7 mouse cellular contexts compared by ENCODE assay signal in the genomic region with DNA sequence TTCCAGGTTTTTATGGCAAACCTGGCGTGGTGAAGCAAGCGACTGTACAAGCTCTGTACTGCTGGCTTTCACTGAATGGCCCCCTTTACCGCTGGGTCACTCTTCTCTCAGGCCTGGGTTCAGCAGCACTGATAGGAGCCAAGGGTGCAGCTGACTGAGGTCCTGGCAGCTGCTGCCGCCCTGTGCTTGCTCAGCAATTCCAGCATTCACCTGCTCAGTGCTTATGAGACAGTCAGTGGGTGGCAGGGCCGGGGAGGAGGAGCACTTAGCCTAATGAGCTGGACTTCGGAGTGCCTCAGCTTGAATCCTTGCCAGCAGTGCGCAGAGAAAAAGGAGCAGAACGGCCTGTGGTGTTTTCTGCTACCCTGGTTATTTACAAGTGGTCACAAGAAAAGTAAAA.
A peak's percentile ranks its signal among the peaks of the same experiment; 100 is the strongest.
DNase-seq lines count a peak whose midpoint lies in the region; ATAC-seq lines count a peak whose summit lies in the region.

No protein-coding gene starts in this region.

- H3K4me3 ChIP-seq in embryonic facial prominence, embryonic 12.5 days = no peak overlapping the region
- no peak overlapping the region for H3K4me3 ChIP-seq in hindbrain, embryonic 16.5 days (ENCODE audit: low read length)

- 48% methylated on average over 8 of the region's 8 CpGs for WGBS in embryonic facial prominence, embryonic 12.5 days
- 36% methylated on average over 8 of the region's 8 CpGs for WGBS in hindbrain, embryonic 16.5 days

- no peaks in the 10 kb centered on the region for H3K9me3 ChIP-seq in embryonic facial prominence, embryonic 12.5 days
- no peaks in the 10 kb centered on the region for H3K9me3 ChIP-seq in hindbrain, embryonic 16.5 days (ENCODE audit: control insufficient read depth, low read length)

- DNase-seq in lung, adult 18-20 months = peak; percentile 46 to 54
- no peak for DNase-seq in lung, postnatal 10 days
- peak; percentile 43 for DNase-seq in lung, postnatal 25 days (ENCODE audit: low spot score)
- no peak for DNase-seq in natural killer cell, adult 2 months (ENCODE audit: low spot score in 2 of 2)
- no peak for DNase-seq in adipocyte (ENCODE audit: low spot score)

- H3K4me1 ChIP-seq in embryonic facial prominence, embryonic 12.5 days = peaks cover 3% of the 10 kb centered on the region; the same call in 1 of the 2 replicates
- peaks cover 4% of the 10 kb centered on the region; the same call in 1 of the 2 replicates for H3K4me1 ChIP-seq in hindbrain, embryonic 16.5 days (ENCODE audit: control insufficient read depth, insufficient read depth, low read depth, low read length)

- no peaks in the 10 kb centered on the region for H3K27me3 ChIP-seq in embryonic facial prominence, embryonic 12.5 days
- H3K27me3 ChIP-seq in hindbrain, embryonic 16.5 days (replicated peaks; ENCODE audit: control insufficient read depth, insufficient read depth, low read length) = no peaks in the 10 kb centered on the region

- no peak overlapping the region for H3K4me2 ChIP-seq in embryonic facial prominence, embryonic 12.5 days (replicated peaks)
- H3K4me2 ChIP-seq in hindbrain, embryonic 16.5 days (ENCODE audit: low read length) = no peak overlapping the region

- no peak overlapping the region for H3K27ac ChIP-seq in embryonic facial prominence, embryonic 12.5 days
- no peak overlapping the region for H3K27ac ChIP-seq in hindbrain, embryonic 16.5 days (ENCODE audit: low read depth, low read length)

- no peaks in the 10 kb centered on the region for H3K36me3 ChIP-seq in embryonic facial prominence, embryonic 12.5 days
- no peaks in the 10 kb centered on the region for H3K36me3 ChIP-seq in hindbrain, embryonic 16.5 days (ENCODE audit: control insufficient read depth, insufficient read depth, low read length)

- ATAC-seq in embryonic facial prominence, embryonic 12.5 days (ENCODE audit: insufficient number of reproducible peaks, insufficient read depth, low FRiP score, low TSS enrichment) = 0 out of 2 replicates have a peak, but pooled peaks have one; percentile 35
- peak; percentile 72 for ATAC-seq in hindbrain, embryonic 16.5 days

- no peak overlapping the region for H3K9ac ChIP-seq in embryonic facial prominence, embryonic 12.5 days
- H3K9ac ChIP-seq in hindbrain, embryonic 16.5 days (ENCODE audit: low read depth, low read length) = no peak overlapping the region

Comparison
In these comparisons a context has a peak if more than half of its experiments do, and no peak if none do; other contexts are left out.
1. DNase-seq: peak in lung, adult 18-20 months (2 of 2) and lung, postnatal 25 days (single experiment); none in lung, postnatal 10 days (single experiment), natural killer cell, adult 2 months (0 of 2) and adipocyte (single experiment).